In the genomic region with DNA sequence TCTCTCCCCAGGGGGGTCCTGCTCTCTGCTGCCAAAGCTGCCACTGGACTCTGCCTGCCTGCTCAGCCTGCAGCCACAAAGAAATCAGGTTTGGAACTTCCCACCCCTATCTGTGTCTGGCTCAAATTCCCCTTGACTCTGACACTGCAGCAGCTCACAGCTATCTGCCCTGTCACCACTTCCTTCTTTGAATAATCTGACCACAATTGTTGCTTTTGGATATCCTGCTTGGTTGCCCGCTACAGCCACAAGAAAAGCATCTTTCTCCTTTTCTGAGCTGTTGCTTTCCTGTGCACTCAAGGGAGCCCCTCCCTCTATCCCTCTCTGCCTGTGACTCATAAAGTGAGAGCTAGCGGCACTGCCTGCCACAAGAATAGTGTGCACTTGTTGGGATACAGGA, we compare ENCODE assay signal across 21 mouse cellular contexts.
DNase-seq lines count a peak whose midpoint lies in the region; ATAC-seq and TF ChIP-seq lines count a peak whose summit lies in the region.
"Had no signal": no experiment of that assay in that cellular context is flagged by ENCODE, and none has a peak within 500 bp of the region (broad histone marks: within the 10 kb centered on the region; RNA-seq: fewer than 3 reads in every experiment).

No protein-coding gene starts in this region.

- H3K9ac ChIP-seq in liver, embryonic 14.5 days (replicated peaks), result no peak overlapping the region
- H3K9ac ChIP-seq in midbrain, embryonic 16.5 days (ENCODE audit: low read depth, low read length), result no peak overlapping the region
- H3K9ac ChIP-seq: limb, embryonic 13.5 days; lung, embryonic 14.5 days; midbrain, embryonic 15.5 days had no signal

- ATAC-seq in liver, embryonic 14.5 days (ENCODE audit: insufficient read depth), result peak; percentile 33
- ATAC-seq in megakaryocyte-erythroid progenitor cell, adult 5-6 weeks (replicated peaks; ENCODE audit: low FRiP score, low TSS enrichment, poor library complexity, severe bottlenecking), result peak; percentile 95
- no peak for ATAC-seq in midbrain, embryonic 16.5 days
- ATAC-seq: forebrain, embryonic 14.5 days; midbrain, embryonic 15.5 days had no signal

- WGBS in heart, embryonic 10.5 days, result 29% methylated on average over 2 of the region's 2 CpGs
- WGBS in liver, embryonic 14.5 days (ENCODE audit: insufficient replicate concordance), result 21% methylated on average over 2 of the region's 2 CpGs
- 53% methylated on average over 2 of the region's 2 CpGs for WGBS in midbrain, embryonic 16.5 days

- peak; percentile 76 for DNase-seq in heart, embryonic 10.5 days (ENCODE audit: low spot score)
- DNase-seq in heart, adult 9 months (ENCODE audit: low spot score in 2 of 2), result no peak
- DNase-seq in liver, embryonic 14.5 days (ENCODE audit: low read depth in 3 of 3, low spot score in 3 of 3), result no peak
- DNase-seq in liver, result no peak
- DNase-seq in c-Kit-positive CD71-negative TER-119-negative erythroid progenitor cells, embryonic 14.5 days (ENCODE audit: low read depth), result peak; percentile 12
- no peak for DNase-seq in thymus, adult 18-20 months
- DNase-seq: cerebellum, adult 11 months; cerebellum, postnatal 25 days; kidney, adult 18-20 months; kidney, postnatal 14 days; layer of hippocampus, adult 9-11 months; lung, embryonic 14.5 days; retina, postnatal 1 day; thymus, adult 2 months had no signal

- no peaks in the 10 kb centered on the region for H3K36me3 ChIP-seq in heart, embryonic 10.5 days
- no peaks in the 10 kb centered on the region for H3K36me3 ChIP-seq in liver, embryonic 14.5 days (replicated peaks; ENCODE audit: control insufficient read depth, insufficient read depth, low read depth)
- no peaks in the 10 kb centered on the region for H3K36me3 ChIP-seq in midbrain, embryonic 16.5 days (ENCODE audit: control insufficient read depth, insufficient read depth, low read length)
- H3K36me3 ChIP-seq: limb, embryonic 13.5 days; midbrain, embryonic 15.5 days had no signal

- H3K4me1 ChIP-seq in heart, embryonic 10.5 days, result no peaks in the 10 kb centered on the region
- no peaks in the 10 kb centered on the region for H3K4me1 ChIP-seq in liver, embryonic 14.5 days (replicated peaks; ENCODE audit: control insufficient read depth in 2 of 2, insufficient read depth in 2 of 2, low read length in 1 of 2)
- no peaks in the 10 kb centered on the region for H3K4me1 ChIP-seq in midbrain, embryonic 16.5 days (ENCODE audit: control insufficient read depth, insufficient read depth, low read length)
- H3K4me1 ChIP-seq: limb, embryonic 13.5 days; midbrain, embryonic 15.5 days had no signal

- H3K4me2 ChIP-seq in liver, embryonic 14.5 days (ENCODE audit: low read depth), result no peak overlapping the region
- no peak overlapping the region for H3K4me2 ChIP-seq in midbrain, embryonic 16.5 days (ENCODE audit: low read length)
- H3K4me2 ChIP-seq: limb, embryonic 13.5 days; lung, embryonic 14.5 days; midbrain, embryonic 15.5 days had no signal

- no peak for TF ChIP-seq CTCF in liver, embryonic 14.5 days (IDR thresholded peaks at IDR 0.05; ENCODE audit: low read depth)

- H3K27me3 ChIP-seq in heart, embryonic 10.5 days (ENCODE audit: insufficient read depth, poor library complexity, severe bottlenecking), result no peaks in the 10 kb centered on the region
- H3K27me3 ChIP-seq in liver, embryonic 14.5 days (ENCODE audit: control insufficient read depth, insufficient read depth, low read length), result no peaks in the 10 kb centered on the region
- no peaks in the 10 kb centered on the region for H3K27me3 ChIP-seq in midbrain, embryonic 16.5 days (ENCODE audit: control insufficient read depth, insufficient read depth, low read depth, low read length)
- H3K27me3 ChIP-seq: limb, embryonic 13.5 days; midbrain, embryonic 15.5 days had no signal

- H3K9me3 ChIP-seq in heart, embryonic 10.5 days, result no peaks in the 10 kb centered on the region
- H3K9me3 ChIP-seq in liver, embryonic 14.5 days (ENCODE audit: control insufficient read depth, low read length), result no peaks in the 10 kb centered on the region
- H3K9me3 ChIP-seq in midbrain, embryonic 16.5 days (replicated peaks; ENCODE audit: control insufficient read depth, low read length, poor library complexity, severe bottlenecking), result no peaks in the 10 kb centered on the region
- H3K9me3 ChIP-seq: limb, embryonic 13.5 days; midbrain, embryonic 15.5 days had no signal

- H3K27ac ChIP-seq in heart, embryonic 10.5 days, result no peak overlapping the region
- H3K27ac ChIP-seq in liver, embryonic 14.5 days, result no peak overlapping the region
- no peak overlapping the region for H3K27ac ChIP-seq in midbrain, embryonic 16.5 days (ENCODE audit: low read length)
- H3K27ac ChIP-seq: limb, embryonic 13.5 days; macrophage; midbrain, embryonic 15.5 days had no signal

- no peak for TF ChIP-seq EP300 in liver, embryonic 14.5 days (IDR thresholded peaks at IDR 0.05; ENCODE audit: low read depth)

- no peak overlapping the region for H3K4me3 ChIP-seq in heart, embryonic 10.5 days
- no peak overlapping the region for H3K4me3 ChIP-seq in liver, embryonic 14.5 days (ENCODE audit: insufficient read depth in 1 of 2, low read depth in 2 of 2, low read length in 2 of 2)
- no peak overlapping the region for H3K4me3 ChIP-seq in midbrain, embryonic 16.5 days (ENCODE audit: low read depth, low read length)
- H3K4me3 ChIP-seq: erythroblast, embryonic 14.5 days; limb, embryonic 13.5 days; midbrain, embryonic 15.5 days had no signal

Comparison
In these comparisons a context has a peak if more than half of its experiments do, and no peak if none do; other contexts are left out.
1. DNase-seq: peak in heart, embryonic 10.5 days (single experiment) and c-Kit-positive CD71-negative TER-119-negative erythroid progenitor cells, embryonic 14.5 days (single experiment); none in heart, adult 9 months (0 of 2), liver, embryonic 14.5 days (0 of 3), liver (single experiment) and thymus, adult 18-20 months (0 of 2).